Mouse (Mus musculus) embryonic facial prominence, embryonic 13.5 days (tissue): ENCODE measurements around the gene Ptpn14. TPM values are rescaled to one million over a fixed set of nuclear protein-coding genes. Genes with fewer than 3 reads are reported as not detected.
A peak's percentile ranks its signal among the peaks of the same experiment; 100 is the strongest.

Source experiments
- ATAC-seq: fragments of 200-750 bp; cut with Nextera tagmentation; 2 replicates; pipeline ENCODE4 v1.8.0; 2017; ENCODE audit warnings: low read depth; ENCODE audit not compliant: insufficient number of reproducible peaks, insufficient read depth, low FRiP score, low TSS enrichment
- H3K27ac ChIP-seq: fragments of 300-500 bp; sonication (generic); 2 replicates; pipeline ENCODE4 v1.5.1; 2015; ENCODE audit warnings: moderate library complexity, mild to moderate bottlenecking, inconsistent platforms
- H3K27me3 ChIP-seq: fragments of 300-500 bp; sonication (generic); 2 replicates; pipeline ENCODE4 v1.6.1; 2015; ENCODE audit warnings: mild to moderate bottlenecking, inconsistent platforms
- H3K36me3 ChIP-seq: fragments of 300-500 bp; sonication (generic); 2 replicates; pipeline ENCODE4 v1.6.1; 2015; ENCODE audit warnings: mild to moderate bottlenecking, inconsistent platforms
- H3K4me1 ChIP-seq: fragments of 300-500 bp; sonication (generic); 2 replicates; pipeline ENCODE4 v1.6.1; 2015; ENCODE audit warnings: inconsistent platforms
- H3K4me2 ChIP-seq: fragments of 300-500 bp; sonication (generic); 2 replicates; pipeline ENCODE4 v1.6.1; 2015; ENCODE audit warnings: moderate library complexity, mild to moderate bottlenecking, inconsistent platforms
- H3K4me3 ChIP-seq: fragments of 300-500 bp; sonication (generic); 2 replicates; pipeline ENCODE4 v1.5.1; 2015; ENCODE audit warnings: mild to moderate bottlenecking, inconsistent platforms
- H3K9ac ChIP-seq: fragments of 300-500 bp; sonication (generic); 2 replicates; pipeline ENCODE4 v1.6.1; 2015; ENCODE audit warnings: mild to moderate bottlenecking, inconsistent platforms
- H3K9me3 ChIP-seq: fragments of 300-500 bp; sonication (generic); 2 replicates; pipeline ENCODE4 v1.6.1; 2016; ENCODE audit warnings: inconsistent platforms
- WGBS: fragments of 180-500 bp; shearing (Covaris S2); methylation state at CpG from one replicate; pipeline ENCODE4 v1.1.7; 2015; ENCODE audit warnings: mixed read lengths; 5-methylcytosine and 5-hydroxymethylcytosine counted together
- polyA plus RNA-seq: library from polyadenylated mRNA; unstranded; fragments of >200 nt; fragmentation: Nextera tagmentation; extraction: Ambion mirVana; gene quantifications from 2 replicates; pipeline ENCODE4 v1.2.1, GENCODE M21; 2015

Ptpn14 gene
- polyA plus RNA-seq, 1 experiment from 2014 or later = 14.0 TPM

DNA sequence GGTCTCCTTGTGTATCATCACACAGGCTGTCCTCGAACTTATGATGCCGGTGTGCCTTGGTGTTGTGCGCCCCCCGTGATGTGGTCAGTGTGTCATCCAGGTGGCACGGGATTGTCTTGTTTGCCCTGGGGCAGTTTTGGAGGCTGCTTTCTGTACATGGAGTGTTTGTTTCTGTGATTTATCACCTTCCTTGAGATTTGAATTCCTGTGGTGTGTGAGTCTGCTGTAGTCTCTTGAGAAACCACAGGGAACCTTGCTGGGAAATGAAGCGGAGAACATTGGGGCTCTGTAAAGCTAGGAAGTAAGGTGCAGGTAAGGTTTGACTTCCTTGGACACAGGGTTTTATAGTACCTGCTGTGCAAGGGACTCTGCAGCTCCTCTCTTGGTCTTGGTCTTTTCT lies 49.1 kb downstream of the Ptpn14 start:
- H3K27ac ChIP-seq = no peak overlapping the region
- WGBS = 80% methylated on average over 6 of the region's 6 CpGs
- no peaks in the 10 kb centered on the region for H3K27me3 ChIP-seq
- no peak for ATAC-seq
- H3K9me3 ChIP-seq = no peaks in the 10 kb centered on the region
- no peak overlapping the region for H3K9ac ChIP-seq
- no peak overlapping the region for H3K4me3 ChIP-seq
- no peaks in the 10 kb centered on the region for H3K36me3 ChIP-seq
- H3K4me2 ChIP-seq = no peak overlapping the region
- H3K4me1 ChIP-seq = peaks cover 74% of the 10 kb centered on the region

DNA sequence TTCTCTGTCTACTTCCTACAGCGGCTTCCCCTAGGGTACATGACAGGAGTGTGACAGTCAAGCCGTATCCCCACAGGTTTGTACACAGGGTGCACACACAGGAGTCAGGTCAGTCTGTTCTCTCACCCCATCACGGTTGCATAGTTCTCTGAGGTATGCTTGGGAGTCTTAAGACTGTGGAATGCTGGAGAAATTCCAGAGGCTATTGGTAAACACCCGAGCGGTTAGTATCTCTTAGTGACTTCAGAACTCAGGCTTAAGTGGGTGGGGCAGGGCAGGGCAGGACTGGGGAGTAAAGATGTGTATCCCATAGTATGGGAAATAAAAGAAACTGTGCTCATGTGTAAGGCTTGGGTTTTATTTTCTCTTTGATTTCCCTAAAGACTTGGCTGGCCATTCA lies 50.3 kb downstream of the Ptpn14 start:
- no peak for ATAC-seq
- Histone ChIP-seq H3K36me3 (no peaks in the 10 kb centered on the region), H3K4me1 (peaks cover 80% of the 10 kb centered on the region), H3K4me2 (no peak overlapping the region), H3K27me3 (no peaks in the 10 kb centered on the region), H3K9me3 (no peaks in the 10 kb centered on the region), H3K4me3 (no peak overlapping the region), H3K9ac (no peak overlapping the region), H3K27ac (peak overlapping the region; percentile 39; the same call in 1 of the 2 replicates)
- 43% methylated on average over 5 of the region's 5 CpGs for WGBS

DNA sequence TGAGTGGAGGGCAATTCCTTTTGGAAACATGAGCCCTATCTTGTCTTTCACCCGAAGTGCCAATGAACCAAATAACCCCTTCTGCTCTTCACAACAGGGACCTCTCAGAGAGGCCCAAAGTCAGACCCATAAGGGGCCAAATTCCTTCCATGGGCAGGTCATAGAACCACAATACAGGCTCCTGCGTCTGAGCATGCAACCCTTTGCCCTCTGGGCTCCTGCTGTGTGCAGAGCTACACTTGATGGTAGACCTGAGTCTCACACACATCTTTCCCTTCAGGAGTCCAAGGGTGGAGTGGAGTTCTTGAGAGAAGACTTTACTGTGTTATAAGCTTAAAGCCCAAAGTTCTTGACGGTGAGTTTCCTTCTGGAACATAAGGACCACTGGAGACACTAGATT lies 51.2 kb downstream of the Ptpn14 start:
- WGBS = 70% methylated on average over 3 of the region's 3 CpGs
- Histone ChIP-seq H3K4me1 (peaks cover 77% of the 10 kb centered on the region), H3K4me3 (no peak overlapping the region), H3K9me3 (no peaks in the 10 kb centered on the region), H3K9ac (no peak overlapping the region), H3K27me3 (no peaks in the 10 kb centered on the region), H3K36me3 (no peaks in the 10 kb centered on the region), H3K4me2 (no peak overlapping the region), H3K27ac (no peak overlapping the region)
- no peak for ATAC-seq

DNA sequence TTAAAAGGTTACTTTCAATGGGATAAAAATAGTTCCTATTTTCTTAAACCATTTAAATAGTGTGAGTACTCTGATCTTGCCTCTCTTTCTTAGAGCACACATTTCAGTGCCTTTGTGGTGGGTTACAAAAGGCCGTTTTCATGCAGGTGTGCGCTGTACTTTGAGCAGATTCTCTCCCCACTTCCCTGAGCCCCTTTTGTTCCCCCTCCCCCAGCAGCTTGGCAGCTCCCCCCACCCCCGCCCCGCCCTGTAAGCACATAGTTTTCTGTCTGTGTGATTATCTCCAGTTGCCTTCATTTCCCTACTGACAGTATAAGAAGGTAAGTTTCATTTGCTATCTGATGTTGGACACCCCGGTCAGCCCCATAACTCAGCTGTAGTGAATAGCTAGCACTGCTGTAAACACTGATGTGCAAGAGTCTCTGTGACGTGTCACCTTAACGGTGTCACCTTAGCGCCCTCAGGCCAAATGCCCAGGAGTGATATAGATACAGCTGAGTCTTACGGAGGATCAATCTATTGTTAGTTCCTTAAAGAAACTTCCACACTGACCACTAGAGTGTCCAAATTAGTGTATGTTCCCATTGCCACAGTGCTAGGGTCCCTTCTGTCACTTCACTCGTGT lies 53.8 kb downstream of the Ptpn14 start:
- peaks cover 85% of the 10 kb centered on the region for H3K4me1 ChIP-seq
- H3K36me3 ChIP-seq = no peaks in the 10 kb centered on the region
- no peak for ATAC-seq
- H3K4me3 ChIP-seq = no peak overlapping the region
- H3K4me2 ChIP-seq = no peak overlapping the region
- H3K27ac ChIP-seq = no peak overlapping the region
- whole genome bisulfite sequencing = 74% methylated on average over 10 of the region's 10 CpGs
- no peaks in the 10 kb centered on the region for H3K9me3 ChIP-seq
- H3K9ac ChIP-seq = no peak overlapping the region
- no peaks in the 10 kb centered on the region for H3K27me3 ChIP-seq

DNA sequence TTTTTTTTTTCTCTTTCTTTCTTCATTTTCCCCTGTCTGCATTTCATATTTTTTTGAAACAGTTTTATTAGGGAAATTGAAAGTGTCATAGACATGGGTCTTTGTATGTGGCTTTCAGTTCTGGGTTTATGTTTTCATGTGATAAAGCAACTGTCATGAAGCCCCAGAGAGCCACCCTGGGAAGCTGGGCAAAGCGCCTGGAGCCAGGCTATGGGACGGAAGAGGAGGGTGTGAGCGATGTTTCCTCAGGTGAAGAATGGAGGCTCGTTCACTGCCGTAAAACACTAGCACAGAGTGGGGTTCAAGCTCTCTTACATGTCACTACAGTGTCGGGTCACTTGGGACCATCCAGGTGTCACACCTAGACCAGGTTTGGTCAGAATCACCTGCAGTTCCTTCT lies 54.6 kb downstream of the Ptpn14 start:
- no peak overlapping the region for H3K9ac ChIP-seq
- 87% methylated on average over 6 of the region's 6 CpGs for WGBS
- no peaks in the 10 kb centered on the region for H3K27me3 ChIP-seq
- H3K4me3 ChIP-seq = no peak overlapping the region
- no peak overlapping the region for H3K27ac ChIP-seq
- 0 out of 2 replicates have a peak, but pooled peaks cover 5% of the 10 kb centered on the region for H3K36me3 ChIP-seq
- ATAC-seq = no peak
- H3K4me1 ChIP-seq = peaks cover 84% of the 10 kb centered on the region
- H3K9me3 ChIP-seq = no peaks in the 10 kb centered on the region
- no peak overlapping the region for H3K4me2 ChIP-seq

DNA sequence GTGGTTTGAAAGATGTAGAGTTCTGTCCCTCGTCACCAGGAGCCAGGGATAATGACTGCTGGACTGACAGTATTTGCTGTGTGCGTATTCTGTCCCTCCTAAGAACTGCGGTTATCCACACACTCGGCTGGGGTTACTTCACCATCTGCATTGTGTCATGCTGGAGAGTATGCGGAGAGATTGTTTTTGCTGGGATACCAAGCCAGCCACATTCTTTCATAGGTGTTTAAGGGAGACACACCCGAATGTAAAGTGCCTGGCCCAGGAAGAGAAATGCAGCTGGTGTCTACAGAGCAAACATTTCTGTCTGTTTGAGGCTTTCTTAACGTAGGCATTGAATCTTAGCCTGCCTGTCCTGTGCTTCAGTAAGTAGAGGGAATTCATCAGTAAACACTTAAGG lies 56.4 kb downstream of the Ptpn14 start:
- peak overlapping the region; percentile 51 for H3K27ac ChIP-seq
- 60% methylated on average over 7 of the region's 7 CpGs for WGBS

DNA sequence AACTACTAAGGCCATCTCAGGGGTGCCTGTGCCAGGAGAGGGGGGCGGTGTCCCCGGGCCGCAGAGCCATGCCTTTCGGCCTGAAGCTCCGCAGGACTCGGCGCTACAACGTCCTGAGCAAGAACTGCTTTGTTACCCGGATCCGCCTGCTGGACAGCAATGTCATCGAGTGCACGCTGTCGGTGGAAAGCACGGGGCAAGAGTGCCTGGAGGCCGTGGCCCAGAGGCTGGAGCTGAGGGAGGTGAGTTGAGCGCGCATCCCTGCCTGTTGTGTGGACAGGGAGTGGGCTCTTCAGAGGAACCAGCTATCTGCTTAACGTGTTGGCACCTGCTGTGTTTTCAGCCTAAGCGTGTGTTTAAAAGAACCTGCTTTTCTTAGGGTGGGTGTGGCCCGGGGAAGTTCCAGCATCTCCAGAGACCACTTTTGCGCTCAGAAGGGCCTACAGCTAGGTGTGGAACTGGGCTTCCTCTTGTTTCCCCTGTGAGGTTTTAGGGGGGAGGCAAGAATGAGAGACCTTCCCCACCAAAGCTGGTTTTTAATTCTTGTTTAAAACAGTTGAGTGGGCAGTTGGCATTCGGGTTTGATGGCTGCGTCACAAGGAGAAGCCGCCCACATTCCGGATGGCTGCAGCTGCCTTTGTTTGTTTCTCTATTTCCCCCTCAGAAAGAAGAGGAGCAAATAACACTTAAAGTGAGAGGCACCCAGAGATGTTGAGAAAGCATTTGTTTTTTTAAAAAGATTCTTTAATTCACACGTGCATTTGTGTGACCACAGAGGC lies 58.8 kb downstream of the Ptpn14 start:
- Histone ChIP-seq H3K36me3 (0 out of 2 replicates have a peak, but pooled peaks cover 19% of the 10 kb centered on the region), H3K4me3 (no peak overlapping the region), H3K4me2 (peak overlapping the region; percentile 9; the same call in 1 of the 2 replicates), H3K27ac (peak overlapping the region; percentile 23; the same call in 1 of the 2 replicates), H3K9ac (peak overlapping the region; percentile 33; the same call in 1 of the 2 replicates), H3K4me1 (peaks cover 65% of the 10 kb centered on the region), H3K27me3 (no peaks in the 10 kb centered on the region), H3K9me3 (no peaks in the 10 kb centered on the region)
- WGBS = 69% methylated on average over 26 of the region's 26 CpGs
- no peak for ATAC-seq

More for the DNA sequence above, 56.4 kb downstream of the Ptpn14 start:
- Histone ChIP-seq H3K4me1 (peaks cover 74% of the 10 kb centered on the region), H3K27me3 (no peaks in the 10 kb centered on the region), H3K4me2 (no peak overlapping the region), H3K4me3 (no peak overlapping the region), H3K9me3 (no peaks in the 10 kb centered on the region), H3K9ac (no peak overlapping the region), H3K36me3 (0 out of 2 replicates have a peak, but pooled peaks cover 14% of the 10 kb centered on the region)
- ATAC-seq = no peak

DNA sequence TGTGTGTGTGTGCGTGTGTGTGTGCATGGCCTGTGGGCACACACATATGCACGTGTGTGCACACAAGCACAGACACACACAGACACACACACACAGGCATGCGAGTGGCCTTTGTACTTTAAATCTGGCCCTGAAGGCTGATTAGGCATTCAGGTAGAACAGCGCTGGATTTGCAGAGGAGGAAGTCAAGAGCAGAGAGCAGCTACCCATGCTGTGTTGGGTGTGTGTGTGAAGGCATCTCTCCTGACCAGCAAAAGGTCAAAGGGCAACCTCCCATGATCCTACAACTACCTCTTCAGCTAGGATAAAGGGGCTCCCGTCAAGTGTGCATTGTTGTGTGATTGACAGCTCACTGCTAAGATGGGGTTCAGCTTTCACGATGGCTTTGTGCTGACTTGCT lies 61.5 kb downstream of the Ptpn14 start:
- no peaks in the 10 kb centered on the region for H3K27me3 ChIP-seq
- no peaks in the 10 kb centered on the region for H3K9me3 ChIP-seq
- no peak overlapping the region for H3K4me2 ChIP-seq
- no peak overlapping the region for H3K4me3 ChIP-seq
- no peak overlapping the region for H3K27ac ChIP-seq
- H3K9ac ChIP-seq = no peak overlapping the region
- 50% methylated on average over 6 of the region's 6 CpGs for whole genome bisulfite sequencing
- peaks cover 26% of the 10 kb centered on the region; the same call in 1 of the 2 replicates for H3K36me3 ChIP-seq
- H3K4me1 ChIP-seq = peaks cover 48% of the 10 kb centered on the region
- no peak for ATAC-seq

DNA sequence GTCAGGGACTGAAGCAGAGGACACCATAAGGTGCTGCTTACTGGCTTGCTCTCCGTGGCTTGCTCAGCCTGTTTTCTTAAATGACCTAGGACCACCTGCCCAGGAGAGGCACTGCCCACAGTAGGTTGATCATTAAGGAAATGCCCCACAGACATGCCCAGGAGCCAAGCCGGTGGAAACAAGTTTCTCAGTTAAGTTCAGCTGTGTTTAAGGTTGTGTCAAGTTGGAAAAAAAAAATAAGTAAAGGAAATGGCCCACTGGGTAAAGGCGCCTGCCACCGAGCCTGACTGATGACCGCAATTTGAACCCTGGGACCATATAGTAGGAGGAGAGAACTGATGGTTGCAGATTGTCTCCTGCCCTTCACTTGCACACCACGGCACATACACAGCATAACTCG lies 62.6 kb downstream of the Ptpn14 start:
- 67% methylated on average over 7 of the region's 7 CpGs for WGBS

DNA sequence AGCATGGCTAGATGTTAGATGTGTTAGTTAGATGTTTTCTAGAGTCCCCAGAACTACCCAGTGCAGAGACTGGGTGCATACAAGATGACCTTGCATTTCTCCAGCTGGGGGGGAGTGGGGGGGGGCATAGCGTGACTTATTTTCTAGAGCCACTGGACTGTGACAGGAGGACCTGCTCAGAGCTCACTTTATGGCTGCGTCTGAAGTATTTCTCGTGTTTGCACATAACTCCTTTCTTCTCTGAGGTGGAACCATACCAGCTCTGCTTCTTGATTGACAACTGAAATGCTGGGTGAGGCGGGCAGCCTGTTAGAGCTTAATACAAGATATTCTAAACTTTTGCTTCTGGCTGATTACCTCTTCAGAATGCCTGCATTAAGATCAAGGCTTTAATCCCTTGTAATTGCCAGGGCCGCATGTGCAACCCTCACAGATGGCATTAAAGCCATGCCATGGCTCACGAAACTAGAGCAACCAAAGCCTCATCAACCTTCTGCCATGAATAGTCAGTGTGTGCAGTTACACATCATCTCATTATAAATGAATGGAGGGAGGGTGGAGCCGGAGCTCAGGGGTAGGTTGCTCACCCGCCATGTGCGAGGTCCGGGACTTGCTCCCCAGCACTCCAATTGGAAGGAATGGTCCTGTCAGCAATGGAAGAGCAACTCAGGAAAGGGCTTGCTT lies 63.6 kb downstream of the Ptpn14 start:
- H3K4me1 ChIP-seq = peaks cover 32% of the 10 kb centered on the region
- no peak overlapping the region for H3K4me3 ChIP-seq
- peaks cover 28% of the 10 kb centered on the region for H3K36me3 ChIP-seq
- H3K9ac ChIP-seq = no peak overlapping the region
- H3K27me3 ChIP-seq = no peaks in the 10 kb centered on the region
- peak; percentile 33; the same call in 1 of the 2 replicates for ATAC-seq
- WGBS = 68% methylated on average over 10 of the region's 10 CpGs
- no peaks in the 10 kb centered on the region for H3K9me3 ChIP-seq
- H3K4me2 ChIP-seq = no peak overlapping the region
- 0 out of 2 replicates have a peak overlapping the region, but pooled peaks have one; percentile 35 for H3K27ac ChIP-seq

More for the DNA sequence above, 62.6 kb downstream of the Ptpn14 start:
- no peak overlapping the region for H3K9ac ChIP-seq
- H3K4me1 ChIP-seq = peaks cover 39% of the 10 kb centered on the region
- ATAC-seq = no peak
- no peak overlapping the region for H3K4me3 ChIP-seq
- no peaks in the 10 kb centered on the region for H3K27me3 ChIP-seq
- no peaks in the 10 kb centered on the region for H3K9me3 ChIP-seq
- no peak overlapping the region for H3K4me2 ChIP-seq
- no peak overlapping the region for H3K27ac ChIP-seq
- H3K36me3 ChIP-seq = peaks cover 26% of the 10 kb centered on the region; the same call in 1 of the 2 replicates

DNA sequence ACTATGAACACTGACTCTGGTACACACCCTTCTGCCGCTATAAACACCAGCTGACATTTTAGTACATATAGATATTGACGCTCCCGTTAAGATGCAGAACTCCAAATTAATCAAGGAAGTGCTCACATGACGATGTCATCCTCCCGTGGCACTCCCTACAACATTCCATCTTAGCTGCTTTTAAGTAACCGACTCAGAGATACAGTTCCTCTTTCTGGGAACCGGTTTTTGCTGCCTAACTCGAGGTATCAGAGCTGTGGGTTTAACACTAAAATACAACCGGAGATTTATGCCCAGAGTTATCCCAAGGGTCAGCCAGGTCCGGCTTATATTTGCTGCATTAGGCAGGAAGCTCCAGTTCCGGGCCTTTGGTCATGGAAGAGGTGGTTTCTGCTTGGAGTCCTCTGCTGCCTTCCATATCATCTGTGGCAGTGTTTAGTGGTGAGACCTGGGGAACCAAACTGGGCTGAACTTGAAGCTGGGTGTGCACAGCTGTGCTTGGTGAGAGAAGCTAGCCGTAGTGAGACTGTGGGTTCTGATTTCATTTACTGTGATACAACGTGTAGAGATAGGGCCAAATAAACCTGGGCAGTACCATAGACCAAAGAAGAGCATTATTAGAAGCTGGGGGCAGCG lies 64.6 kb downstream of the Ptpn14 start:
- no peak for ATAC-seq
- H3K4me2 ChIP-seq = no peak overlapping the region
- H3K9ac ChIP-seq = no peak overlapping the region
- H3K4me1 ChIP-seq = peaks cover 31% of the 10 kb centered on the region
- no peaks in the 10 kb centered on the region for H3K27me3 ChIP-seq
- WGBS = 77% methylated on average over 14 of the region's 14 CpGs
- H3K4me3 ChIP-seq = no peak overlapping the region
- peaks cover 23% of the 10 kb centered on the region for H3K36me3 ChIP-seq
- 0 out of 2 replicates have a peak overlapping the region, but pooled peaks have one; percentile 28 for H3K27ac ChIP-seq
- H3K9me3 ChIP-seq = no peaks in the 10 kb centered on the region
